Mouse (Mus musculus) brain, embryonic 18.5 days (tissue): ENCODE data around the gene Galnt17.

Source experiments
- DNase-seq: peaks from one replicate; pipeline ENCODE4 v3.0.0-alpha.2; 2012; ENCODE audit warnings: low read depth, low spot score

The Galnt17 gene

DNA sequence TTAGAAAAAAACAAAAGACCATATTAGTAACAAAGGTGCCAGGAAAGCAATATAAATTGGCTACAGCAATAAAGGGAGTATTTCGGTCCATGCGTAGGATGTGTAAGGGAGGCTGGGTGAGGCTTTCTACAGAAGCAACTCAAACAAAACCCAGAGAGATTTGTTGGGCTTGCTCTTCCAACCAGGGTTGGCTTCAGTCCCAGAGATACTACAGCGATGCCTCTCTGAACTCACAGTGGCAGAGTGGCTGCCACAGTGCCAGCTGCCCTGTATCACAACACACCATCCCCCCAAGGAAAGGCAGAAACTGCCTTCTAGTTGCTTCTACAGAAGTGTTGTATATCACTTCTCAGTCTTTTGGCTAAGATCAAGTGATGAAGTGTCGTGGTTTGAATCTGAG lies 66.6 kb downstream of the Galnt17 start:
- no peak for DNase-seq

DNA sequence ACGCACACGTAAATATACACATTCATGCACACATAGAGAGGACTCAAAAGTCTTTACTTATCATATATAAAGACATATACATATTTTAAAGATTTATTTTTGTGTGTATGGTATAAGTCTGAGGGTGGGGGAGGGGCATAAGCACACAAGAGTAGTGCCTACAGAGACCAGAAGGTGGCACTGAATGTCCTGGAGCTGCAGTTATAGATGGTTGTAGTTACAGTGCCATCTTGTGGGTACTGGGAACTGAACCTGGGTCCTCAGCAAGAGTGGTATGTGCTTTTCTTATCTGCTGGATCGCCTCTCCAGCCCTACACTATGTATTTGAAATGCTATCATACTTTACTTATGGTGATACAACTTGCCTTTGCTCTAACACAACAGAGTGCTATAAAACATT lies 68.5 kb downstream of the Galnt17 start:
- DNase-seq: no peak

DNA sequence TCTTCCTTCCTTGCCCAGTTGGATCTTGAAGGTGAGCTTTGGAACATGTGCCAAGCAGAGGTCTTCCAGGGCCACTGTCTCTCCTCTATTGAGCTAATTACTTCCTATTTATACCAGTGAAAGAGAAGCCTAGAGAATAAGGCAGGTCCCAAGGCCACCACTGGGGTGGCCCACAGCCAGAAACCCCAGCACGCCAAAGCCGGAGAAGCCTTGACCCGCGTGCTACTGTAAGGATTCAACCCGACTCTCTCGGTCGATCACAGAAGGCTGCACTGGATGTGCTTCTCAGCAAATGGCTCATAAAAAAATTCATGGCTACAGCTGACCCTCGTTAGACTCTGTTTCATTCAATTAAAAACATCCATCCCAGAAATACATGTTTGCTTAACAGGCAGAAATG lies 71.4 kb downstream of the Galnt17 start:
- DNase-seq: no peak

DNA sequence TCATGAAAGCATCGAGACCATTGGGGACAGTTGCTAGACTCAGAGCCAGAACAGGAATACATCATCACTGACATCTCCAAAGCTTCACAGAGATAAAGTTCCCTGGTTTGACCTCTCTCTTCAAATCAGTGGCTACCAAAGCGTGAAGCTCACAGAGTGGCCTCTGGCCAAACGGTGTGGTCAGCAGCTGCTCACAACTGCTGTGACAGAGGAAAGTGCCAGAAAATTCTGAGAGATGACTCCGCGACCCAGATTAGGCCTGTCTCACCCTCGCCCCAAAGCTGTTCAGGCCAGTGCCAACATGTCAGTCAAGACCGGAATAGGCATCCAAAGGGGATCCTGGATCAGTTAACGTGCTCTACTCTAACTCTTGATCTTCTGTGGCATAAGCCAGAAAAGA lies 74.5 kb downstream of the Galnt17 start:
- no peak for DNase-seq

DNA sequence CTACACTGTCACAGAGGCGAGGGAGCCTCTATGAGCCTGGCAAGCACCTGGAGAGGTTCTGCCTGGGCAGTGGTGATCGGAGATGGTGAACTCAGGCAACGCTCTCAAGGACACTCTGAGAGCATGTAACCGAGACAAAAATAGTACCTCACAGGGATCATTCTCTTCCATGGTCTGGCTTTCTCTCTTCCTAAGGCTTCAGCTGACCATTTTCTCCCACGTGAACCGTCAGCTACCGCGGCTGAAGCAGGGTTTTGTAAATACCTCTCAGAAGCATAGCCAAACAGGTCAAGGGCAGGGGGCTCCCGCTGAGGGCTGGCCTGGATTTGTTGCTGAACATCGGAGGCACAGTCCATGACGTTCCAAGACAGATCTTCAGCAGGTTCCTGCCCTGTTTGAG lies 77.2 kb downstream of the Galnt17 start:
- no peak for DNase-seq

DNA sequence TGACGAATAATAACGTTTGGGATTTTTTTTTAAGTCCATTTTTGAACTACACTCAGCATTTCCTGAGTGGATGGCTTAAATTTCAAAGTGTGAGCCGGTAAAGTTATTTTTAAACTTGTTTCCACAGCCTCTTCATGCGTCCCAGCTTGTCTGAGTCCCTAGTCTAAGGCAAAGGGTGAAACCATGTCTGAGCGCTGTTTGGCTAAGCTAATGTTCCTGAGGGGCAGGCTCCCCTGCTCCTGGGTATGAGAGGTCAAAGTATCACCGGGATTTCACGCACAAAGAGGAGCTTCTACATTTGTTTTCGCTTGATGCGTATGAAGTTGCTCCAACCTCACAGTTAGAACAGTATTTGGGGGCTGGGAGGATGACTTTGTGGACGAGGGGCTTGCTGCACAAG lies 78.6 kb downstream of the Galnt17 start:
- DNase-seq: no peak

DNA sequence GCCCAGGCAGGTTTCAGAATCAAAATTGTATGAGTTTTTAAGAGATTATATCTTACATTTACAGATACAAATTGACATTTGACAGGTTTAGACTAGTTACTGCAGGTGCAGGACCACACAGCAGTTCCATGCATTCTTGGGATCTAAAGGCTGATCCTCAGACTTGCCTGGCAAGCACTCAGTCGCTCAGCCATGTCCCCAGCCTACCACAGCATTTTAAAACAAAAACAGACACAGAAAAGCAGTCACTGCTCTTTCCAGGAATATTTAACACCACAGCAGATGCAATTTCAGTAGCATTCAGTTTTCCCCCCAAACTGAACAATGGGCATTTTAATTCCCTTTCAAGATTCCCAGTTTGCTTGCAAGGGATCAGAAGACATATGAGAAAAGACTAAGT lies 84.9 kb downstream of the Galnt17 start:
- DNase-seq: peak; percentile 39

DNA sequence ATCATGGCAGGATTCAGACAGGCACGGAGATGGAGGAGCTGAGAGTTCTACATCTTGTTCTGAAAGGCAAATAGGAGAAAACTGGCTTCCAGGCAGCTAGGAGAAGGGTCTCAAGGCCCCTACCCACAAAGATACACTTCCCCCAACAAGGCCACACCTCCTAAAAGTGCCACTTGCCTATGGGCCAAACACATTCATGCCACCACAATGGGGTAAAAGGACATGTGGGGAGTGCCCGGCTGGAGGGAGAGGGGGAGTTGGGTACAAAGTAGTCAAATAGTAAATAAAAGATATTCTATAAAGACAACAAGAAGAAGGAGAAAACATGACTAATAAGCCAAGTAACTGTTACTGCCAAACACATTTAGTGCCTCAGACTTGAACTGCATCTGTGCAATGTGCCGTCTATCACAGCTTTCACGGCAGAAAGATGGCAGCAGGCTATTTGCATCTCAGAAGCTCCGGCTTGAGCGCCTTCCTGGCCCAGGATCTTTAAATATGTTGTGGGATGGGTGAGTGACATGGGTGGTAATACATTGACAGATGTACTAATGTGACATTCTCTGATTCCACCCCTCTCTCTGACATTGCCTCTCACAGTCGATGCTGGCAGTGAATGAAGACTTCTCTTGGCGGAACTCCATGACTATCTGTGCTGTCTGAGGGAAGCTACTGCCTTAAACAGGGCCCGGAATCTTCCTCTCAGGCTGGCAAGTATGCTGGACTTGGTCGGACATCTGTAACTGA lies 85.6 kb downstream of the Galnt17 start:
- peak; percentile 80 for DNase-seq

DNA sequence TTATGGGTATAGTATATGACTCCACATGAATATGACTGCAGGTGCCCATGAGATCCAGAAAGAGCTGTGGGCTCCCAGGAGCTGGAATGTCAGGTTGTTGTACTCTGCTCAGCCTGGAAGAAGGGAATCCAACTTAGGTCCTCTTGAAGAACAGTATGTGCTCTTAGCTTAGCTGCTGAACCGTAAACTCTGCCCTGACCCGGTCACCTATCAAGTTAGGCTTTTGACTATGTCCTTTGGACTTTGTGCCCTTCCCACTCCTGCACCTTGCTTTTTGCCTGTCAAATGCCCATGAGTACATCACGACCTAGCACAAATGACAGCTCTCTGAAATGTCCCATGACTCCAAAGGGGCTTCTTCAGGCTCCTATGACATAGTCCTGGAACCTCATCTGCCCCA lies 90.1 kb downstream of the Galnt17 start:
- no peak for DNase-seq

DNA sequence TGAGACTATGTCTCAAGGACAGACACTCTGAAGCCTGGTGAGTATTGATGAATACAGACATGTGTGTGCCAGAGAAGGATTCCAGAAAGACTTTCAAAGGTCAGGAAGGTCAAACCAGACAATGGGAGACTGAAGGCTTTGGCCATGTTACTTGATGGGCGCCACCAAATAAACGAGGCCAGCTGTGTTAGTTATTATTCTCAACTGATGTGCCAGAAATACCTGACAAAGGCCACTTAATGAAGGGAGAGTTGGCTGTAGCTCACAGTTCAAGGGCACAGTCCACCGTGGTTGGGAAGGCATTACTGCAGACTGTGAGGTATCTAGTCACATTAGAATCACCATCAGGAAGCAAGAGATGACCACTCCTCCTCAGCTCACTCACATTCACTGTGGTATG lies 96.7 kb downstream of the Galnt17 start:
- DNase-seq: no peak

DNA sequence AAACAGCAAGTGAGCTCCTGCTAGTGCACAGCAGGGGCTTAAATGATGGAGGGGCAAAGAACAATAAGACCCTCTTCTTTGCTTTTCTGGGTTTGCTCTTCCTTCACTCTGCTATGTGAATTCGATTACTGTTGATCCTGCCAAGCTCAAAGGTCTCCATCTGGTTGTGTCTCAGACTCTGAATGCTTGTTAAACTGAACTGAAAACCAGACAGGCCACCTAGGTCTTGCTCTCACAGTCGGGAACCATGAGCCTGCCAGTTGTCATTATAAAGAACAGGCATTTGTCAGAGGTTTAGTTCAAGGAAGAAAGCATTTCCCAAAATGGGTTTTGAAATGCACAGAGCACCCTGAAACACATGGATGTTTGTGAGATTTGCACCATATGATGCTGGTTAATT lies 107.2 kb downstream of the Galnt17 start:
- peak; percentile 22 for DNase-seq

DNA sequence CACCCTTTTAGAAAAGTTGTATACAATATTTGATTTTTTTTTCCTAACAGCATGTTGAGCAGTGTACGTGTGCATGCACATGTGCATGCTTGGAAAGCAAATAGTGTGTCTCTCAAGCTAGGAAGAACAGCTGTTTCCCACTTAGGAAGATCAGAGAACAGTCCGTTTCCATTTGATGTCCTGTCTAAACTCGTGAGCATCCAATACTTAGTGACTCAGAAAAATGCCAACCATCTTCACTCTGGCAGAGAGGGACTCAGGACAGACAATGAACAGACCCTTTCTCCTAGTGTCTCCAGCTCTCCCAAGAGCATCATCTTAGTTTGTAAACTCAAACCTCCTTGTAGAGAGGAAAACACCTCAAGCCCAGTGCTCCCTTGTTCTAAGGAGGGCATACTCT lies 116.0 kb downstream of the Galnt17 start:
- DNase-seq: no peak

DNA sequence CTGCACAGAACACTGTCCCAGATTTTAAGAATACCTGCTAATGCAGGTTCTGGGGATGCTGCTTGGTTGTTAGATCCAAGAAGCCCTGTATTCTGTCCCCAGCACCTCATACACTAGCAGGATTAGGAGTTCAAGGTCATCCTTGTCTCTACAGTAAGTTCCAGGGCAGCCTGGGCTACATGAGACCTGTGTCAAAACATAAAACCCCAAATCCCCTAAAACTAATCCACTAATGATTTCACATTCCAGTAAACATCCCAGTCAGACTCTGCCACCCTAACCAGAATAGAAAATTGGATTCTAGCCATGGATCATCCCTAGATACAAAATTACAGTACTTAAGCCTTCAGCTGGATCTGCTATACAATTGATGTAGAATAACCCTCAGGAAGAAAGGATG lies 123.7 kb downstream of the Galnt17 start:
- no peak for DNase-seq

DNA sequence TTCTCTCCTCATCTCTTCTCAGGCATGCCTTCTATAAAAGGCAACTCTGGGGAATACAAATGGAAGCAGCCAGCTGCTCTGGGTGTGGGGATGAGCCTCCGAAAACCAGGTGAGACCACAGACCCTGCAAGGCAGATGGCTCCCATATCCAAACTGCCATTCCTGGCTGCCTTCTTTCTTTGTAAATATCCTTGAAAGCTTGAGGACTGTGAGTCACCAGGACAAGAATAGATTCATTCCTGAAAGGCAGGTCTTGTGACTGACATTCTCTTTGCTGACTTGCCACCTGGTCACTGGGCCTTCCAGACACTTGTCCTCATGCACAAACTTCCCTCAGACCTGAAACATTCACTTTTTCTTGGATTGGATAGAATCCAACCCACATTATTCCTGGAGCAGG lies 127.1 kb downstream of the Galnt17 start:
- DNase-seq: no peak

DNA sequence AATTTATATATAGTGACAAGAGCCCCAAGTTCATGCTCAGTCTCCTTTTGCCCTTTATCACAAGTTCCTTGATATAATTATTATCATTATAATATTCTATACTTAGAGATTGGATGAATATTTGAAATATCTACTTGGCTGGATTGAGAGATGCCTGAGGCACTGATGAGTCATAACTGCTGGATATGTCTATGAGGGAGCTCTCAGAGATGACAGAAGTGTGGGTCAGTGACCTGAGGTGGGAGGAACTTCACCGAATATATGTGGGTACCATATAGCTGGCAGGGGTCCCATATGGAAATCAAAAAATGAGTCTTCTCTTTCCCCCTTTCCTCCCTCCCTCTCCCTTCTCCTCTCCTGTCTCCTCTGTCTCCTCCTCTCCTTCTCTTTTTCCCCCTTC lies 127.5 kb downstream of the Galnt17 start:
- no peak for DNase-seq

DNA sequence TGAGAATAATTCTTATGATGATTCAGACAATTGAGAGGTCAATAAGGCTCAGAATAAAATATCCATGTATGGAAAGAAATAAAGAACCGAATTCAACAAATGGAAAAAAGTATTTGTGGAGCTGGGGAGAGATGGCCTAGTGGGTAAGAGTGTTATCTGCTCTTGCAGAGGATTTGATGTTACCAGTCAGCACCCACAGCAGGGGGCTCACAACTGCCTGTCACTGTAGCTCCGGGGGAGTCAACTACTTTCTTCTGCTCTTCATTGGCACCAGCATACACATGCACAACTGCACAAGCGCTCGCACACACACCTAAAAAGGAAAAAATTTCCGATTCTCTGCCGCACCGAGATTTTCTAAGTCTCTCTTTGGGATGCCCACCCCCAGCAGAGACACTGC lies 130.4 kb downstream of the Galnt17 start:
- no peak for DNase-seq

DNA sequence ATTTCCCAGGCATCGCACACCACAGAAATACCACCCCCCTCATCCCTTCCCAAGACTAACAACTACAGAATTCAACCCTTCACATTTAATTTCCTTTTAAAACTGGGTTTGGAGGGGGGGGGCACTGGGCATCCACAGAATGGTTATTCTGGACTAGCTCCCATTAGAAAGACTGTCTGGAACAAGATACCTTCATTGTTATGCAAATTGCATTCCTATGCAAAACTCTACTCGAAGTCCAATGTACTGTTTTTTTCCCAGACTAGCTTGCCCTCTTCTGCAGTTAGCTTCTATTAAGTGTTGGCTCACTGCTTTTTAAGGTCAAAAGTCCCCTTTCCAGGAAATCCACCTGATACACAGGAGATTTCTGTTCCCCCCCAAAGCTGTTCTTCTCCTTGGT lies 131.1 kb downstream of the Galnt17 start:
- no peak for DNase-seq

DNA sequence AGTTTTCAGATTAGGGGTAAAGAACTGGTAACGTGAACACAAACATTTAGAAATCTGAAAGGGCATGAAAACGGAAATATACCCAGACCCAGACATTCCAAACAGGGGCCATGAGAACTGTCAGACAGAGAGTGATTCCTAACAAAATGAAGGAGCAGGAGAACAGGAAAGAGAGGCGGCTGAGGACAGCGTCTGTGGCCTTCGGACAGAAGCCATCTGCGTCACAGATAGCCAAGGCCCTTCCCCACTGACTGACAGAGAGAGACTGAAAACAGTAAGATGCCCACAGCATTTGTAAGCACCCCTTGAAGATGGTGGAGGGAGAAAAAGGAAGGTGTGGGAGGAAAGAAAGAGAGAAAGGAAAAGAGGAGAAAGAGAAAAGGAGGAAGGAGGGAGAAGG lies 139.1 kb downstream of the Galnt17 start:
- DNase-seq: no peak

DNA sequence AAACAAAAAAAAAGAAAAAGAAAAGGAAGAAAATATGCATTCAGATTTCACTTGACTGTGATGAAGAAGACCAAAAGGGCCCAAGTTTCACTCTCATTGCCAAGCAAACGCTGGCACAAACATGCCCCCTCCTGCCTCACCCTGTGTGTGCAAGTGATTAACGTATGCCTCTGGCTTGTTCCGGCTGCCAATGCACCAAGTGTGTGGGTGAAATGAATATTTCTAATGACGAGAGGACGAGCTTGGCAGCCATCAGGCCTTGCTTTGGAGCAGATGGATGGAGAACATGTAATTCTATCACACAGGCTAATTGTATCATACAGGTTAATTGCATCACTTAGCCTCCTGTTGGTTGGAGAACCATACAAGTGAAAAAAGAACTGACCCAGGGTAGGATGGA lies 140.9 kb downstream of the Galnt17 start:
- DNase-seq: no peak

DNA sequence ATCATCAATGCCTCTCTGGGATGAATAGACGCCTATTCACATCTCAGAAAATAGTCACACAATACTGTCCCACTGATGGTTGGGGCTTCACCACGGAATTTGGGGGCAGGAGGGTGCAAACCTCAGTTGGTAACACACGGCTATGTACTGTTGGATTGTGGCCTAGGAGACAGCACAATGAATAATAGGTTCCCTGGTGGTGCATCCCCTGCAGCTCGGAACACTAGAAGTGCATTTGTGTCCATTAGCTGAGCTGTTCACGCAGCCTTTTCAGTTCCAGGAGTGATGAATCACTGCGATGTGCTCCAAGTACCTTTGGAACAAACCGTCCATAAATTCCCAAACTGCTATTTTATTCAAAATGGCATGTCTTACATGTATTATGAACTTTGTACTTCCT lies 142.6 kb downstream of the Galnt17 start:
- no peak for DNase-seq

DNA sequence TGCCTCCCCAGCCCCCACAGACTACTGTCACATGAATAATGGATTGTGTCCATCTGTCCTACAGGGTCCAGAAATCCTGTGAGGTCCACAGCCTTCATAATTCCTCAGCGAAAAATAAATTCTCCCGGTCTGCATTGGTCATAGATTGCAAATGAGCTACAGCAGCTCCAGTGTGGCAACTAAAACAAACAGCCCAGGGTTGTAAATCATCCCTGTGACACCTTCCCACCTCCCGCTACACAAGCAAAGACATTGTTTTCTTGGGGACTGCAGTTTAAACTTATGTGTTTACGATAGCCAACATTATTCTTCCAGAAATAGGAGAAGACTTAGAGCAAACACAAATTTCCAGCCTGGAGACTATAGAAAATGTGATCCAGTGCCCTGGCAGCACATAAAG lies 150.4 kb downstream of the Galnt17 start:
- no peak for DNase-seq

DNA sequence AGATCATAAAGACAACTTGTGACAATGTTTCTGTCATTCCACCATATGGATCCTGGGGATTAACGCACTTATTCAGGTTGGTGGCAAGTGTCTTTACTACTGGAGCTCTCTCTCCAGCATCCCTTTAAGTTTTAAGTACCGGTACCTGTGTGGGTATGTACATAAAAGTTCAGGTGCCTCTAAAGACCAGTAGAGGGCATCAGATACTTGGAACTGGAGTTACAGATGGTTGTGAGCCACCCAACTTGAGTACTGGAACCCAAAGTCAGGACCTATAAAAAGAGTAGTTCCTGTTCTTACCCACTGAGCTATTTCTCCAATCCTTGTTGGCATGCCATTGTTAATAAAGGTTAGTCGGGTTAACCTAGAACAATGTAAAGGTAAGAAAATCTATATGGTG lies 152.0 kb downstream of the Galnt17 start:
- no peak for DNase-seq

DNA sequence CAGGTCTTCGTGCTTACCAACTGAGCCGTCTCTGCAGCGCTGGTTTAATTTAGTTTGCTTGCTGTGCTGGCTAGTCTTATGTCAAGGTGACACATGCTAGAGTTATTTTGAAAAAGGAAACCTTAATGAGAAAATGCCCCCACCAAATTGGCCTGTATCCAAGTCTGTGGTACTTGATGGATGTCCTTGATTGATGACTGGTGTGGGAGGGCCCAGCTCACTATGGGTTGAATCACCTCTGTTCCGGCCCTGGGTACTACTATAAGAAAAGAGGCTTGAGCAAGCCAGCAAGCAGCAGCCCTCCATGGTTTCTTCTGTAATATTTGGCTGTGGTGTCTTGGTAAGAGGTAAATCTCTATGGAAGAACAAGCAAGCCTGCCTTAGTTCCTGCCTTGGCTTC lies 165.7 kb downstream of the Galnt17 start:
- DNase-seq: no peak

DNA sequence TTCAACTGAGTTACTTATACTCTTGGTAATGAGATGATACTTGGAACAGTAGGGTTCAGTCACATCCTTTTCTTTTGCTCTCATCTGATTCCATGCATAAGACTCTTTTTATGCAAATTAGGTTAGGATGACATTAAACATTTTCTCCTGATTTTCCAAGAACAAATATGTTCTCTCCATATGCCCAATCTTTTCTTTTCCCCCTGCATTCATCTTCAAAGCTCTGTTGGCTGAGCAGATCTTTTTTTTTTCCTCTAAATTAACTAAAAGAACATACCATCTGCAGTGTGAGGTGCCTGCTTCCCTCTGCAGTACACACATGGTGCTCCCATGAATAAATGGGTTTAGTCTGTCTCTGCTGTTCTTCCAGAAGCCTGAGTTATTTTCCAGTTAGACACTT lies 173.5 kb downstream of the Galnt17 start:
- peak; percentile 77 for DNase-seq
